Mouse (Mus musculus) embryonic facial prominence, embryonic 15.5 days (tissue): Measurements from ENCODE around the gene Prdm16. TPM values are rescaled to one million over a fixed set of nuclear protein-coding genes. Genes with fewer than 3 reads are reported as not detected.
A peak's percentile ranks its signal among the peaks of the same experiment; 100 is the strongest.

Experiments used
- ATAC-seq: fragments of 200-750 bp; cut with Nextera tagmentation; 2 replicates; pipeline ENCODE4 v1.8.0; 2017; ENCODE audit warnings: low read depth, moderate TSS enrichment; ENCODE audit not compliant: insufficient number of reproducible peaks, low FRiP score, low TSS enrichment
- H3K27ac ChIP-seq: fragments of 300-500 bp; sonication (generic); replicated peaks from 2 replicates; pipeline ENCODE4 v1.5.1; 2015; ENCODE audit warnings: mild to moderate bottlenecking, inconsistent platforms
- H3K27me3 ChIP-seq: fragments of 300-500 bp; sonication (generic); 2 replicates; pipeline ENCODE4 v1.6.1; 2015; ENCODE audit warnings: inconsistent platforms
- H3K36me3 ChIP-seq: fragments of 300-500 bp; sonication (generic); 2 replicates; pipeline ENCODE4 v1.6.1; 2015; ENCODE audit warnings: mild to moderate bottlenecking, inconsistent platforms
- H3K4me1 ChIP-seq: fragments of 300-500 bp; sonication (generic); 2 replicates; pipeline ENCODE4 v1.6.1; 2015; ENCODE audit warnings: inconsistent platforms
- H3K4me2 ChIP-seq: fragments of 300-500 bp; sonication (generic); replicated peaks from 2 replicates; pipeline ENCODE4 v1.6.1; 2015; ENCODE audit warnings: mild to moderate bottlenecking, inconsistent platforms
- H3K4me3 ChIP-seq: fragments of 300-500 bp; sonication (generic); replicated peaks from 2 replicates; pipeline ENCODE4 v1.5.1; 2015; ENCODE audit warnings: mild to moderate bottlenecking, inconsistent platforms
- H3K9ac ChIP-seq: fragments of 300-500 bp; sonication (generic); 2 replicates; pipeline ENCODE4 v1.6.1; 2015; ENCODE audit warnings: inconsistent platforms
- H3K9me3 ChIP-seq: fragments of 300-500 bp; sonication (generic); replicated peaks from 2 replicates; pipeline ENCODE4 v1.6.1; 2016; ENCODE audit warnings: inconsistent platforms
- WGBS: fragments of 180-500 bp; shearing (Covaris S2); methylation state at CpG from one replicate; pipeline ENCODE4 v1.1.7; 2015; 5-methylcytosine and 5-hydroxymethylcytosine counted together
- polyA plus RNA-seq: library from polyadenylated mRNA; unstranded; fragments of >200 nt; fragmentation: Nextera tagmentation; extraction: Ambion mirVana; gene quantifications from 2 replicates; pipeline ENCODE4 v1.2.1, GENCODE M21; 2015

Gene Prdm16
- polyA plus RNA-seq, 1 experiment from 2014 or later: 12.5 TPM

GRCm38 (mm10) chr4:154601006-154601405 is 35.7 kb downstream of the Prdm16 start:
- WGBS: 65% methylated on average over 3 of the region's 3 CpGs
- H3K4me1 ChIP-seq: peaks cover 24% of the 10 kb centered on the region

DNA sequence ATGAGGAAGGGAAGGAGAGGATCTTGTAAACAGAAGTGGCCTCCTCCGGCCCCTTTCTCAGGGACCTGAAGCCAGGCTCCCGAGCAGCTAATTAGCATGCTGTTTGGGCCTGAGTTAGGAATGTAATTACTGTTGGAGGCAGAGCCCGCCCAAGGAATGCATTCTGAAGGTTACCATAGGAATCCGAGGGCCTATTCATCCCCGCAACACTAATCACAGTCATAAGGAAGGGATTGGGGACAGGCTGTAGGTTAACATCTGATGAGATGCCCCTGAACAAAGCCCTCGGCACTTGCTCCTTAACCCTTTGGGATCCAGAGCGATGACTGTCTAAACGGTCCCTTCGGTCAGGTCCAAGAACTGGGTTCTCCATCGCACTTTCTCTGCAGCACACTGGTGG is 36.7 kb downstream of the Prdm16 start:
- Histone ChIP-seq H3K27ac (0 out of 2 replicates have a peak overlapping the region, but pooled peaks have one; percentile 51), H3K4me3 (no peak overlapping the region), H3K4me2 (no peak overlapping the region), H3K4me1 (peaks cover 27% of the 10 kb centered on the region), H3K27me3 (peaks cover 12% of the 10 kb centered on the region), H3K36me3 (no peaks in the 10 kb centered on the region), H3K9ac (no peak overlapping the region), H3K9me3 (no peaks in the 10 kb centered on the region)
- WGBS: 19% methylated on average over 10 of the region's 10 CpGs
- no peak for ATAC-seq

More at GRCm38 (mm10) chr4:154601006-154601405, 35.7 kb downstream of the Prdm16 start:
- Histone ChIP-seq H3K36me3 (no peaks in the 10 kb centered on the region), H3K4me2 (no peak overlapping the region), H3K27me3 (peaks cover 13% of the 10 kb centered on the region; the same call in 1 of the 2 replicates), H3K27ac (no peak overlapping the region), H3K9me3 (no peaks in the 10 kb centered on the region), H3K4me3 (no peak overlapping the region), H3K9ac (no peak overlapping the region)
- ATAC-seq: no peak

DNA sequence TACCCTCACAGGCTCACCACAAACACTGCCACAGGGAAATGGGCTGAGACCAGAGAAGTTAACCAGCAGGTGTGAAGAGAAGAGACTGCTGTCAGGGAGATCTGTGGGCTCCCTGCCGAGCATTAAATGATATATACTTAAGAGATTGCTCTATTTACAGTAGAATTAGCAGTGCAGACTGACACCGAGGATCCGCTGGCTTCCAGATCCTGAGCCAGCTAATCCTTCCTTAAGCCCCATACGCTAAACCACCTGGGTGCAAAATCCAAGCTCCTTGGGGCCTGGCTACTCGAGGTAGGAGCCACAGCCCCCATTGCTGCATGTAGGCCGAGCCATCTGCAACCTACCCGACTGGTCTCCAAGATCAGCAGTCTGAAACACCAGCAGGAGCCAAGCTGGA is 38.3 kb downstream of the Prdm16 start:
- Histone ChIP-seq H3K9me3 (no peaks in the 10 kb centered on the region), H3K9ac (no peak overlapping the region), H3K27ac (no peak overlapping the region), H3K4me3 (no peak overlapping the region), H3K27me3 (peaks cover 14% of the 10 kb centered on the region), H3K4me2 (no peak overlapping the region), H3K4me1 (peaks cover 31% of the 10 kb centered on the region), H3K36me3 (no peaks in the 10 kb centered on the region)
- no peak for ATAC-seq
- WGBS: 45% methylated on average over 7 of the region's 7 CpGs

DNA sequence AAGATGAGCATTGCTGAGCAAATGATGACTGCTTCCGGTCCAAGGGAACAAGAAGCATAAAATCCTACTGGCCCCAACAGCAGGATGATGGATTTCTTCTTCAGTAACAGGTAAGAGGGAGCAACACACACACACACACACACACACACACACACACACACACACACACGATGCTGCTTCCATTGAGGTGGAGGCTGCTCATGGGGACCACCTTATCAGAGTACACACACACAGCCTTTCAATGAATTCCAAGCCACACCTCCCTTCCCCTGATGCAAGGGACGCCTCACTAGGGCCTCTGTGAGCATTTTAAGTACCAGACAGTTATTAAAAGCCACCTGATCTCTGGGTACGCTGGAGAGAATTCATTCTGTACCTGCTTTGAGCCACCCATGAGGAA is 39.9 kb downstream of the Prdm16 start:
- Histone ChIP-seq H3K27ac (no peak overlapping the region), H3K9me3 (no peaks in the 10 kb centered on the region), H3K4me2 (no peak overlapping the region), H3K36me3 (no peaks in the 10 kb centered on the region), H3K4me3 (no peak overlapping the region), H3K27me3 (peaks cover 17% of the 10 kb centered on the region), H3K9ac (no peak overlapping the region), H3K4me1 (peaks cover 34% of the 10 kb centered on the region)
- no peak for ATAC-seq
- WGBS: 62% methylated on average over 4 of the region's 4 CpGs

DNA sequence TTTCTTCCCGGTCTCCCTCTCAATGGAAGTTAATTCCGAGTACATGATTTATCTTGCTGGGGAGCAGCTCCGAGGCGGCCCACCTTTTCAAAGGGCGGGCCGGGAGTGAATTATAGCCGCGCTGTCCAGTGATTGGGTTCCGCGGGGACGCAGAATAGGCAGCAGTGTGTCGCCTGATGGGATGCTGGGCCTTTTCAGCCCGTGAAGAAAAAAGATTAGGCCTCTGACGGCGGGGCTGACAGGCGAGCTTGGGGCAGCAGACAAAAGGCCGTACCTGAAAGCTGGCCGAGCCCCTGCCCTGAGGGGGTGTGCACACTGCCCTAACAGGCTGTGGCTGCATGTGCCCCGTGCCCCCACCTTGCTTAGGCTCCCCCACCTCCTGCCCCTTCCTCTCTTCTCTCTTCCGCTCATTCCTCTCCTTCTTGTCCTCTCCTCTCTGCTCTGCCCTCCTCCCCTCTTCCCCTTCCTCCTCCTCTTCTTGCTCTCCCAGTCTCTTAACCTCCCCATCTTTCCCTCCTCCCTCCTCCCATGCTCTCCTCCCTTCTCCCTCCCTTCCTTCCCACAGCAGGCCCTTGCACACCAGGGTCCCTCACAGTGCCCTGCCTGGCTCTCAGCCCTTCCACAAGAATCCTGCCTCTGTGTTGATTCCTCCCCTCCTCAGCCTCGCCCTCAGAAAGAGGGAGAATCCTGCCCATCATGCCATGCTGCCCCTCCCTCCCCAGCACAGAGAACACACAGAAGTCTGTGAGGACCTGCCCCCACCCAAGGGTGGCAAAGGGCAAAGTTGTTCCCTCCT is 41.7 kb downstream of the Prdm16 start:
- 31% methylated on average over 21 of the region's 21 CpGs for WGBS

DNA sequence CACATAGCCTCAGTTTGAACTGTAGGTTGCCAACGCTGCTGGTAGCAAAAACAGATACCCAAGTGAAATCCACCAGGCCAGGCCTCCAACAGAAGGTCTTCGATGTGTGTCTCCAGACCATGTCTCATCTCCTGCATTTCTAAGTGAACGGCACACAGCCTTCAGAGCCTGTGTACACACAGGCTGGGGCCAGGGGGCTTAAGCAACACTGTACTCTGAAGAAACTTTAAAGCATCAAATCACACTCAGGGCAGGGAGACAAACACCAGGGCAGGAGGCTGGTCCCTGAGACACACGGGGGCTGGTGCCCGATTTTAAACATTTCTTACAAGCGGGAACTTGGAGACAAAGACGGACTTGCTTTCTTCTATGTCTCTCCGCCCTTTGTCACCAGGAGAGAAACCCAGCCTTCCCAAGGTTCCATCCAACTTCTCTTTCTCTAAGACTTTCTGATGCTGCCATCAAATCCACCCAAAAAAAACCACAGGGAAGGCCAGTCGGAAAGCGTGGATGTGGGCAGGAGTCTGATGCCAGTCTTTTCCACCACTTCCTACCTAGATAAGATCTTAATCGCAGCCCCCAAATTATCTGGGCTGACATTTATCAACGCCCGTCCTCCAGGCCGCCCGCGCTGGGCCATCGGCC is 42.4 kb downstream of the Prdm16 start:
- H3K27me3 ChIP-seq: peaks cover 17% of the 10 kb centered on the region
- no peak overlapping the region for H3K4me3 ChIP-seq
- H3K27ac ChIP-seq: no peak overlapping the region
- no peak overlapping the region for H3K4me2 ChIP-seq
- no peak overlapping the region for H3K9ac ChIP-seq
- peaks cover 24% of the 10 kb centered on the region for H3K4me1 ChIP-seq
- H3K36me3 ChIP-seq: no peaks in the 10 kb centered on the region
- no peak for ATAC-seq
- WGBS: 54% methylated on average over 17 of the region's 17 CpGs
- H3K9me3 ChIP-seq: no peaks in the 10 kb centered on the region

More for the DNA sequence above, 41.7 kb downstream of the Prdm16 start:
- ATAC-seq: 0 out of 2 replicates have a peak, but pooled peaks have one; percentile 3
- Histone ChIP-seq H3K36me3 (no peaks in the 10 kb centered on the region), H3K4me2 (no peak overlapping the region), H3K4me3 (no peak overlapping the region), H3K27ac (no peak overlapping the region), H3K9me3 (no peaks in the 10 kb centered on the region), H3K4me1 (peaks cover 31% of the 10 kb centered on the region), H3K27me3 (peaks cover 17% of the 10 kb centered on the region), H3K9ac (no peak overlapping the region)

GRCm38 (mm10) chr4:154592562-154592961 is 44.1 kb downstream of the Prdm16 start:
- WGBS: 80% methylated on average over 13 of the region's 13 CpGs
- no peak for ATAC-seq

DNA sequence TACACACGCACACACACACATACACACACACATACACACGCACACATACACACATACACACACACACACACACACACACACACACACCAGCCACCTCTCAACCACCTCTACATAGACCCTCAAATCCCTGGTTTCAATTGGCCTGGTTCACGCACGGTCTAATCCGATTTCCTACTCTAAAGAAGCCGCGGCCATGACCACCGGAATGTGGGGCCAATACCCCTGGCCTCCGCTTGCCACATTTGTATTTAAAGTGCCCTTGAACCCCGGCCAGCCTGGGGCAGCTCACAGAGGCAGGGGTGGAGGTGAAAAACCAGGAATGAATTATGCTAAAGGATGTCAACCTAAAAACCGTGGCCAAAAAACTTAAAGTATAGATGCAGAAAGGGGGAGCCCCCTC is 45.8 kb downstream of the Prdm16 start:
- Histone ChIP-seq H3K4me3 (no peak overlapping the region), H3K9me3 (no peaks in the 10 kb centered on the region), H3K9ac (no peak overlapping the region), H3K27me3 (peaks cover 8% of the 10 kb centered on the region), H3K4me1 (peaks cover 41% of the 10 kb centered on the region), H3K36me3 (no peaks in the 10 kb centered on the region), H3K4me2 (no peak overlapping the region), H3K27ac (no peak overlapping the region)
- ATAC-seq: no peak
- WGBS: 51% methylated on average over 10 of the region's 11 CpGs

More at GRCm38 (mm10) chr4:154592562-154592961, 44.1 kb downstream of the Prdm16 start:
- H3K27ac ChIP-seq: no peak overlapping the region
- no peak overlapping the region for H3K4me2 ChIP-seq
- no peak overlapping the region for H3K9ac ChIP-seq
- H3K36me3 ChIP-seq: no peaks in the 10 kb centered on the region
- H3K4me1 ChIP-seq: peaks cover 25% of the 10 kb centered on the region; the same call in 1 of the 2 replicates
- H3K9me3 ChIP-seq: no peaks in the 10 kb centered on the region
- no peak overlapping the region for H3K4me3 ChIP-seq
- peaks cover 13% of the 10 kb centered on the region for H3K27me3 ChIP-seq

DNA sequence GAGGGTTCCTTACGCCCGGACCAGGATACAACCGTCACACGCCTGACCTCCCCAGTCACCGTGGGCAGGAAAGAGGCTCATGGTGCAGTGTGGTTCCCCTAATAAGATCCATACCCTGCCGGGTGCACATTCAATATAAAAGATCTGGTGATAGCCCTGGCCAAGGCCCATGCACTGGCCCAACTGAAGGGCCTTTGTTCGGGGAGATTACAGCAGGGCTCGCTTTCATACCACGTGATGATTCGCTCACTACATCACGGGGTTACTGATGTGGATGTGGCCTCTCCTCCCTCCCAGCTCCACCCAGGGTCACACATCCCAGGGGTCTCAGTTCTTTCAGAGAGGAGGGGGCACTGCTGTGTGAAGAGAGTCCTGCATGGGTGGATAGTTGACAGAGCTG is 50.3 kb downstream of the Prdm16 start:
- Histone ChIP-seq H3K36me3 (no peaks in the 10 kb centered on the region), H3K4me1 (peaks cover 41% of the 10 kb centered on the region), H3K27ac (peak overlapping the region; percentile 60; the same call in 1 of the 2 replicates), H3K9ac (no peak overlapping the region), H3K4me2 (no peak overlapping the region), H3K27me3 (0 out of 2 replicates have a peak, but pooled peaks cover 5% of the 10 kb centered on the region), H3K9me3 (no peaks in the 10 kb centered on the region), H3K4me3 (no peak overlapping the region)
- 46% methylated on average over 11 of the region's 11 CpGs for WGBS
- ATAC-seq: no peak

DNA sequence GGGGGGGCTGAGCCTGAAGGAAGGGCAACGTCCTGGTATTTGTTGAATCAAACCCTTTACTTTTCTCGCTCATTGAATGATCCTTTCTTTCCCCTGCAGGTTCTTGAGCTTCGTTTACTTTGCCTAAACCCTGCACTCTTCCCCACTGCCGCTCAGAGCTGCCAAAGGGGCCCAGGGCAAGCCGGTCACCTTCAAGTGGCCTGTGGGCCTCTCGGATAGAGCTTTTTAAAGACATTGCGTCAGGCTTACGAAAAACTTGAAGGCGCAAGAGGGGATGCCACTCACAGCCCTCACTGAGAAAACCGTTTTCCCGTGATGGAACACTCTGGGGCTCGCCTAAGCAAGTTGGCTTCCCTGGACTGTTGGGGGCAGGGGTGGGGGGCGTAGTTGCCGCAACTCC is 50.9 kb downstream of the Prdm16 start:
- WGBS: 45% methylated on average over 14 of the region's 14 CpGs
- no peak overlapping the region for H3K4me3 ChIP-seq
- 0 out of 2 replicates have a peak, but pooled peaks cover 7% of the 10 kb centered on the region for H3K27me3 ChIP-seq
- peak overlapping the region; percentile 60; the same call in 1 of the 2 replicates for H3K27ac ChIP-seq
- ATAC-seq: no peak
- H3K4me2 ChIP-seq: no peak overlapping the region
- H3K9ac ChIP-seq: no peak overlapping the region
- no peaks in the 10 kb centered on the region for H3K9me3 ChIP-seq
- H3K4me1 ChIP-seq: peaks cover 47% of the 10 kb centered on the region
- H3K36me3 ChIP-seq: no peaks in the 10 kb centered on the region

- no peak overlapping the region for H3K4me3 ChIP-seq
- ATAC-seq: no peak
- no peak overlapping the region for H3K9ac ChIP-seq
- no peaks in the 10 kb centered on the region for H3K9me3 ChIP-seq
- 89% methylated on average over 13 of the region's 13 CpGs for WGBS
- peaks cover 44% of the 10 kb centered on the region for H3K4me1 ChIP-seq
- no peak overlapping the region for H3K27ac ChIP-seq
- no peak overlapping the region for H3K4me2 ChIP-seq
- H3K27me3 ChIP-seq: 0 out of 2 replicates have a peak, but pooled peaks cover 8% of the 10 kb centered on the region
- H3K36me3 ChIP-seq: no peaks in the 10 kb centered on the region
These were observed 53.0 kb downstream of the Prdm16 start for GRCm38 (mm10) chr4:154583712-154584111.
